Mouse (Mus musculus) embryonic facial prominence, embryonic 13.5 days (tissue): Measurements from ENCODE around the gene Tmem178. TPM values are rescaled to one million over a fixed set of nuclear protein-coding genes. Genes with fewer than 3 reads are reported as not detected.

Experiments used
- ATAC-seq: fragments of 200-750 bp; cut with Nextera tagmentation; 2 replicates; pipeline ENCODE4 v1.8.0; 2017; ENCODE audit warnings: low read depth; ENCODE audit not compliant: insufficient number of reproducible peaks, insufficient read depth, low FRiP score, low TSS enrichment
- H3K27ac ChIP-seq: fragments of 300-500 bp; sonication (generic); 2 replicates; pipeline ENCODE4 v1.5.1; 2015; ENCODE audit warnings: moderate library complexity, mild to moderate bottlenecking, inconsistent platforms
- H3K27me3 ChIP-seq: fragments of 300-500 bp; sonication (generic); 2 replicates; pipeline ENCODE4 v1.6.1; 2015; ENCODE audit warnings: mild to moderate bottlenecking, inconsistent platforms
- H3K36me3 ChIP-seq: fragments of 300-500 bp; sonication (generic); 2 replicates; pipeline ENCODE4 v1.6.1; 2015; ENCODE audit warnings: mild to moderate bottlenecking, inconsistent platforms
- H3K4me1 ChIP-seq: fragments of 300-500 bp; sonication (generic); 2 replicates; pipeline ENCODE4 v1.6.1; 2015; ENCODE audit warnings: inconsistent platforms
- H3K4me2 ChIP-seq: fragments of 300-500 bp; sonication (generic); 2 replicates; pipeline ENCODE4 v1.6.1; 2015; ENCODE audit warnings: moderate library complexity, mild to moderate bottlenecking, inconsistent platforms
- H3K4me3 ChIP-seq: fragments of 300-500 bp; sonication (generic); 2 replicates; pipeline ENCODE4 v1.5.1; 2015; ENCODE audit warnings: mild to moderate bottlenecking, inconsistent platforms
- H3K9ac ChIP-seq: fragments of 300-500 bp; sonication (generic); 2 replicates; pipeline ENCODE4 v1.6.1; 2015; ENCODE audit warnings: mild to moderate bottlenecking, inconsistent platforms
- H3K9me3 ChIP-seq: fragments of 300-500 bp; sonication (generic); 2 replicates; pipeline ENCODE4 v1.6.1; 2016; ENCODE audit warnings: inconsistent platforms
- WGBS: fragments of 180-500 bp; shearing (Covaris S2); methylation state at CpG from one replicate; pipeline ENCODE4 v1.1.7; 2015; ENCODE audit warnings: mixed read lengths; 5-methylcytosine and 5-hydroxymethylcytosine counted together
- polyA plus RNA-seq: library from polyadenylated mRNA; unstranded; fragments of >200 nt; fragmentation: Nextera tagmentation; extraction: Ambion mirVana; gene quantifications from 2 replicates; pipeline ENCODE4 v1.2.1, GENCODE M21; 2015

Tmem178 gene
- 4.7 and 6.8 TPM in 2 replicates for polyA plus RNA-seq

- ATAC-seq, result peak; percentile 32; the same call in 1 of the 2 replicates
- Histone ChIP-seq H3K4me3 (peak within 1 kb of the TSS; percentile 73), H3K4me1 (no peaks in the 10 kb centered on the region), H3K4me2 (peak within 1 kb of the TSS; percentile 100), H3K27ac (no peak within 1 kb of the TSS), H3K36me3 (no peaks in the 10 kb centered on the region), H3K9me3 (no peaks in the 10 kb centered on the region), H3K9ac (peak within 1 kb of the TSS; percentile 74), H3K27me3 (peaks cover 54% of the 10 kb centered on the region)
- under 1% methylated on average over 68 of the region's 84 CpGs for WGBS
Measured at GRCm38 (mm10) chr17:80944530-80945198, at the start of gene Tmem178. Tmem178 (plus strand) TSS chr17:80944632.

DNA sequence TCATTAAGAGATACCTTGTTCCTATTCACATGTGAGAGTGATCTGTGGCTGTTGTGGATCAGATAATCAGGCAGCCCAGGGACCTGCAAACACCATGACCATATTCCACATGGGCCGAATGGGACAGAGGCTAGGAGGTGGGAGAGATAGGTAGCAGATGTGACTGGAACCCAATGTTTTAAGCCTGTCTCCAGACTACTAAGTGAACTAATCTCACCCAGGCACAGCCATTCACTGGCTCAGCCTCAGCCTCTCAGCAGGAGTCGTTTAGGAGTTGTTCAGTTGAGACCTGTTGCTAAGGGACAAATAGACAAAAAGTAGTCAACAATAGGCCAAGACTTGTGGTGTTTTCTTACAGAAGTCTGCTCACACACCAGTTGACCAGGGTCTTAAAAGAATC lies 48.0 kb upstream of the Tmem178 start:
- H3K9me3 ChIP-seq, result no peaks in the 10 kb centered on the region
- 52% methylated on average over 2 of the region's 2 CpGs for WGBS
- H3K27me3 ChIP-seq, result no peaks in the 10 kb centered on the region
- H3K4me3 ChIP-seq, result no peak overlapping the region
- H3K36me3 ChIP-seq, result no peaks in the 10 kb centered on the region
- H3K9ac ChIP-seq, result no peak overlapping the region
- no peak overlapping the region for H3K27ac ChIP-seq
- no peak for ATAC-seq
- no peak overlapping the region for H3K4me2 ChIP-seq
- peaks cover 25% of the 10 kb centered on the region for H3K4me1 ChIP-seq

DNA sequence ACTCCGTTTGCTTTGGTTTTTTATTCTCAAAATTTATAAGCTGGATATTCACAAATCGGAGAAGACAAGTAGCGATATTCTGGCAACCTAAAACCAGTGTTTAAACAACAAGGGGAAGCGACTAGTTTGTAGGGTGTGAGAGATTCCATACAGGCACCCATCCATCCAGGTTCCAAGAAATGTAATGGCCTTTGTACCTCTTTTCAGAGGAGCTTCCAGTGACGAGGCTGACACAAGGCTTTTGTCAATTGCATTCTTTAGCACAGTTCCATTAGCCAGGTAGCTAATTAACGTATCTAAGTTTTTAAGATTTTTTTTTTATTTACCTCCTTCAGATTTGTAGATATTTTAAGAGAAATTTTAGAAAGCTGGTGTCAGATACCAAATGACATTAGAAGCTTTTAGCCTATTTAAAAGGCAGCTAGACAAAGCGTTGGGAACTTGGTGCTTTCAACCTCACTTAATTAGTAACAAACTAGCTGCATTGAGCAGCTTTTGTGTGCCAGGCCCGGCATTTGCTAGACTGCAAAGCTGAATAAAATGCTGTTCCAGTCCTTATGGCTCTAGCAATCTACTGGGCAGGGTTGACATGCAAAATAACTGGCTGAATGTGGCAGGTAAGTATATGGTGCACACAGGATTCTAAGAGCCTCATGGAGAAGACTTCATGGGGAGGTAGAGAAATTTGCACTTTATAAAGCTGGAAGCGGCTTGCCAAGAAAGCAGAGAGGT lies 46.6 kb upstream of the Tmem178 start:
- Histone ChIP-seq H3K9me3 (no peaks in the 10 kb centered on the region), H3K4me1 (peaks cover 16% of the 10 kb centered on the region), H3K4me3 (no peak overlapping the region), H3K27ac (no peak overlapping the region), H3K9ac (no peak overlapping the region), H3K27me3 (no peaks in the 10 kb centered on the region), H3K4me2 (no peak overlapping the region), H3K36me3 (no peaks in the 10 kb centered on the region)
- 78% methylated on average over 9 of the region's 9 CpGs for WGBS
- ATAC-seq, result no peak

DNA sequence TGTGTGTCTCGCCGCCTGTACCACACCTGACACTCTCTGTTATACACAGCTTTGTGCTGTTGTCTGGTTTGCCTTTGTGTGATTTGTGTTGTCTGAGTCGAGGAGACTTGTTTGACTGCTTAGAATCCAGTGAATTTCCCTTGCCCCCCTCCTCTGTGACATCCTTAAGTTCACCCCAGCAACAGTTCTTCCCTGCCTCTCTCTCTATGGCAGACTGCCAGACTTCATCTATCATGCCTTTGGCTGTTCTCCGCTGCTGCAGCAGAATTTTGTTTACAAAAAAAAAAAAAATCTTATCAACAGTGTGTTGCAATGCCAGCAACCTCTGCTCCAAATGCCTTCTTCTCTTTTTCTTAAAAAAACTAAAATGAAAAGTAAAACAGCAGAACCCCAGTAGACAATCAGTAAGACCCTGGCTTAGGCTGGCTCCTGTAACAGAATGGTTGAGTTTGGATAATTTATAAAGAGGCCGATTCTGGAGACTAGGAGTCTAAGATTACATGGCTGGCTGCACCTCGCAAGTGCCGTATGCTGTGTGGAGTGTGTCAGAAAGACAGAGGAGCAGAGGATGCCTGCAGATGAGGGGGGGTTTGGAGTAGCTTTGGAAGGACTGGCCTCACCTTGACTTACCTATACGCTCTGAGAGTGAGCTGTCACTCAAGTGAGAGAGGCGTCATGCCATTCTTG lies 44.8 kb upstream of the Tmem178 start:
- Histone ChIP-seq H3K9ac (no peak overlapping the region), H3K9me3 (no peaks in the 10 kb centered on the region), H3K4me2 (no peak overlapping the region), H3K4me3 (no peak overlapping the region), H3K36me3 (no peaks in the 10 kb centered on the region), H3K4me1 (peaks cover 19% of the 10 kb centered on the region), H3K27me3 (no peaks in the 10 kb centered on the region), H3K27ac (peak overlapping the region; percentile 55; the same call in 1 of the 2 replicates)
- ATAC-seq, result peak; percentile 67; the same call in 1 of the 2 replicates
- WGBS, result 41% methylated on average over 9 of the region's 9 CpGs

DNA sequence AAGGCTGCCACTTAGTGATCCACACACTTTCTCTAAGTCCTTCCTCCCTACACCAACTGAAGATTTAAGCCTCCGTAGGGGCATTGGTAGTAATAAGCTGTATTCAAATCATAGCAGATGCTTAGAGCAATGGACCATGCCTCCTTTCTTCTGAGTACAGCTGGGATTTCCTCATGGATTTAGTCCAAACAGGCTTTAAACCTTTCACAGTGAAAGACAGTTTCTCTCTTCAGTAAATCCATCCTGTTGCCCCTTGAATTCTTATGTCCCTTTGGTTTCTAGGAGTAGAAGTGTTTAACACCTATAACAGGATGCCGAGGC lies 44.3 kb upstream of the Tmem178 start:
- Histone ChIP-seq H3K27ac (0 out of 2 replicates have a peak overlapping the region, but pooled peaks have one; percentile 55), H3K4me3 (no peak overlapping the region), H3K36me3 (no peaks in the 10 kb centered on the region), H3K9me3 (no peaks in the 10 kb centered on the region), H3K4me1 (peaks cover 19% of the 10 kb centered on the region), H3K4me2 (no peak overlapping the region), H3K27me3 (no peaks in the 10 kb centered on the region), H3K9ac (no peak overlapping the region)
- ATAC-seq, result no peak
- WGBS, result 73% methylated on average over 2 of the region's 2 CpGs

DNA sequence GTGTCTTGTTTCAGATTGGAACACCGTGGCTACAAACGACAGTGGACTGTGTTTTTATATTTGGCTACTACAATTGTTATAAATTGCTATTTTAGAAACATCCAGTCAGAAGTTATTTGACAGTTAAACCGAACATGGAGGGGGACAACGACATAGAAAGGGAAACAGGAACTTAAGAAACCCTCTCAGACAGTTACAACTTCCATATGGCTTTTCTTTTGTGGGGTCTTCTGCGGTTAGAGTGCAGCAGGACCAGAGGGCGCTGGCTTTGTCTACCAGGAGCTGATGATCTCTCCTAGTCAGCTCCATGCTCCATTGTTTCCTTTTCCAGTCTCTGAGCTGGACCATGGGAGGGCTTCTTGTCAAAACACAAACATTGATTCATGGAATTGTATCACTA lies 42.5 kb upstream of the Tmem178 start:
- no peak for ATAC-seq
- Histone ChIP-seq H3K4me2 (no peak overlapping the region), H3K9me3 (no peaks in the 10 kb centered on the region), H3K36me3 (no peaks in the 10 kb centered on the region), H3K4me3 (no peak overlapping the region), H3K4me1 (peaks cover 19% of the 10 kb centered on the region), H3K27ac (no peak overlapping the region), H3K9ac (no peak overlapping the region), H3K27me3 (no peaks in the 10 kb centered on the region)
- WGBS, result 72% methylated on average over 6 of the region's 6 CpGs

DNA sequence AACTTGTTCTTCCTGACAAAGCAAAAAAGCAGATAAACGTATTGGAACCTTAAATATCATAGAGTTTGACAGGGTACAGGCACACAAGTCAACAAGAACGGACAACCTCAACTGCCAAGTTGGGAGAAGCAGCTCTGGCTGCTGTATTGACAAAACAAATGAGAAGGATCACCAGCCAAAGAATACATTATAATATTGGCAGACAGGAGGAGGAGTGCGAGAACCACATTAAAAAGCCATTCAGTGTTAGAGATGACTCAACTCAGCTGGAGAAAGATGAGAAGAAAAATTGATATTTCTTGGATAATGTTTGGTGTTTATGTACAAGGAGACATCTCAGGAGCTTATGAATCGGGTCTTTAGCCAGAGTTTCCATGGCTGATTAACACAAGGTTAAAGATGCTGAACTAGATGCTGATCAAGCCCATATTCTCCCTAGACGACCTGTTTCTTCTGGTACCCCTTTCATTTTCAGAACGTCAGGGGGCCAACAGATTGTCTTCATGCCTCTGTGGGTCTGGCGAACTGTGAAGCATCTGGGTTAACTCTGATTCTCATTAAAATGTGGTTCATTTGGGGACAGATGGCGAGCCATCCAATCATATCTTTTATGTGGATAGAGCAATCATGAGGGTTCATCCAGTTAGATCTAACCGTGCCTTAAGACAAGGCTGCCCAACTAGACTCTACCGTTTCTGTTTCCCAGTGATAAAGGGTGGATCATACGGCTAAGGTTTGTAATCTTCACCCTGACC lies 41.1 kb upstream of the Tmem178 start:
- Histone ChIP-seq H3K36me3 (no peaks in the 10 kb centered on the region), H3K4me1 (peaks cover 19% of the 10 kb centered on the region), H3K27me3 (no peaks in the 10 kb centered on the region), H3K27ac (no peak overlapping the region), H3K9ac (no peak overlapping the region), H3K9me3 (no peaks in the 10 kb centered on the region), H3K4me3 (no peak overlapping the region), H3K4me2 (no peak overlapping the region)
- no peak for ATAC-seq
- 77% methylated on average over 11 of the region's 11 CpGs for WGBS

- Histone ChIP-seq H3K4me1 (peaks cover 15% of the 10 kb centered on the region), H3K36me3 (no peaks in the 10 kb centered on the region), H3K9ac (no peak overlapping the region), H3K27me3 (no peaks in the 10 kb centered on the region), H3K9me3 (no peaks in the 10 kb centered on the region), H3K4me2 (no peak overlapping the region), H3K27ac (no peak overlapping the region), H3K4me3 (no peak overlapping the region)
- ATAC-seq, result no peak
- WGBS, result 64% methylated on average over 5 of the region's 5 CpGs
Measured at GRCm38 (mm10) chr17:80904061-80904460, 40.4 kb upstream of the Tmem178 start.

DNA sequence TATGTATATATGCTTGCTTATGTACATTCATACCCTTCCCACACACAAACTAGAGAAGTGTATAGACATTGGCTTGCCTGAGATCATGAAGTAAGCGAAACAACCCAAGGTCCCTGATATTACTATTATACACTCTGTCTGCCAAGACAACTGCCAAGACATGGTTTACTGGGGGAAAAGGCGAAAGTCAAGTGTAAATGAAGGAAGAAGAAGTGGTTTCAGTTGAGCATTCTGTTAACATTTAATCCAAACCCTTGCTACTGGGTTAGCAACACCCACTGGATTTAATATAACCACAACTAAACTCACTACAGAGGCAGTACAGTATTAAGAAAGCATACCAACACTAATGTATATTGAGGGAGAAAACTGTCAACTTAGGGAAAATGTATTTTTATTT lies 28.8 kb upstream of the Tmem178 start:
- Histone ChIP-seq H3K4me1 (no peaks in the 10 kb centered on the region), H3K27ac (no peak overlapping the region), H3K9ac (no peak overlapping the region), H3K27me3 (no peaks in the 10 kb centered on the region), H3K4me3 (no peak overlapping the region), H3K9me3 (no peaks in the 10 kb centered on the region), H3K36me3 (no peaks in the 10 kb centered on the region), H3K4me2 (no peak overlapping the region)
- WGBS, result 95% methylated on average over 2 of the region's 2 CpGs
- no peak for ATAC-seq

DNA sequence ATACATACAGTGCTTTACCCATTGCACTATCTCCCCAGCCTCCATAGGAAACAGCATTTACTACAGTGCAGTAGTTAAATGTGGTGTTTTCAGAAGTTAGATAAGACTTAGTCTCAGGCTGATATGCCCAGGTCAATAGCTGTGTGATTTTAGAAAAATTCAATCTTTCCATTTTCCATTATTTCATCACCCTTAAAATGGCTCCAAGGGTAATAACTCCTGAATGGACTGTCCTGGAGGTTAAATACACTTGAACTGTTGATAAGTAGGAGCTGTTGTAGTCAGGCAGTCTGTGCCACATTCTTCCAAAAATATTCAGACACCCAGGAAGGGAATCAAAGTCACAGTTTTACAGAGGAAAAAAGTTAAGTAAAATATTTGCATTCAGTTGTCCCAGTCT lies 25.2 kb upstream of the Tmem178 start:
- Histone ChIP-seq H3K4me1 (0 out of 2 replicates have a peak, but pooled peaks cover 6% of the 10 kb centered on the region), H3K9me3 (no peaks in the 10 kb centered on the region), H3K27me3 (no peaks in the 10 kb centered on the region), H3K9ac (no peak overlapping the region), H3K4me2 (no peak overlapping the region), H3K27ac (no peak overlapping the region), H3K36me3 (no peaks in the 10 kb centered on the region), H3K4me3 (no peak overlapping the region)
- ATAC-seq, result no peak

DNA sequence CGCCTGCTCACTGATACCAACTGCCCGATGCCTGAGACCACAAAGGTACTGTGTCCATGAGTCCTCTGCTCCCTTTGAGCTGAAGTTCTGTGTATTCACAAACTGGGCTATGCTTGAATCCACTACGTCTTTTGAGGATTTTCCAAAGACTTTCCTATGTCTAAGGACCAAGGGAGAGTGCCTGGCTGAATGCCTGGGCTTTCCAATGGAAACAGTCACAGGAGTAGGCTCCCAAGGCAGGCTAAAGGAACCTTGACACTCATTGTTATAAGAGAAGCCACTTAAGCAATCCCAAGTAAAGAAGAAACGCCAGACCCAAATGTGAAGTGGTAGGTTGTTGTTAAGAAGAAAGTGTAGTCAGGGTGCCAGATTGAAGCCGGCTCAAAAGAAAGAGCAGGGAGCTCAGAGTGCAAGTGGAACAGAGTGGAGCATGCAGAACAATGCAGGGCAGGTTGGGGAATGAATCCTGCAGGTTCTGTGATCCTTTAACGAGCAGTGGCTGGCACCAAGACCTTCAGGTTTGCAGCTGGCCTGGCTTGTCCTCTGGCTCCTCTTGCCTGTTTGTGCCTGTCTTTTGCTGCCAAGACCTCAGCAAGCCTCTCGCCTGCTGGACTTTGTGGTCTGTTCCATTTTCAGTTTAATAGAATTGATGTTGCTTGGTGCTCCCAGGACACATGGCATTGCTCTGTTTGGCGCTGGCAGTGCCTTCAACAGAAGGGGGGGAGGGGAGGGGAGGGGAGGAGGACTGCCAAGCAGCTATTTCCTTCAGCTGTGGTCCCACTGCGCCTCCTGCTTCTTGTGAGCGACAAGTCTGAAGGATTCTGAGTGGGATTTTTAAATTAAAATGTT lies 22.9 kb upstream of the Tmem178 start:
- no peak overlapping the region for H3K4me2 ChIP-seq
- H3K36me3 ChIP-seq, result no peaks in the 10 kb centered on the region
- H3K9me3 ChIP-seq, result no peaks in the 10 kb centered on the region
- no peak overlapping the region for H3K4me3 ChIP-seq
- H3K27me3 ChIP-seq, result no peaks in the 10 kb centered on the region
- H3K27ac ChIP-seq, result no peak overlapping the region
- 65% methylated on average over 10 of the region's 10 CpGs for WGBS
- H3K4me1 ChIP-seq, result 0 out of 2 replicates have a peak, but pooled peaks cover 6% of the 10 kb centered on the region
- ATAC-seq, result no peak
- H3K9ac ChIP-seq, result no peak overlapping the region
